Comparison of ENCODE assay signal across 16 mouse cellular contexts in the genomic region with DNA sequence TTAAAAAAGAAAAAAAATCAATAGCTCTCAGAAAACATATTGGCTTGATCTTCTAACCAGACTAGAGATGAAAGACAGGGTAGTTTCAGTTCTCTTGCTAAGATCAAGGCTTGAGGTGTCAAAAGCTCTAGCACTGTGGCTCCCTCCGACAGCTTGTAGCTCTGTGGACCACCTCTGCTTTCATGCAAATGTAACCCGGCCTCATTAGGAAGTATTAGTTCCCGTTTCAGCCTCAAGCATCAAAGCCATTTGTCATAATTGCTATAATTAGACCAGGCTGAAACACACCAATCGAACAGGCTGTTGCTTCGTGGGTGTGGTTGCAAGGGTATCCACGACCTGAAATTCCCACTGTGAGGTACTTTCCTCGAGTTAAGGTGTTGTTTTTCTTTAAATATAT.
DNase-seq lines count a peak whose midpoint lies in the region; ATAC-seq and TF ChIP-seq lines count a peak whose summit lies in the region.
"Had no signal": no experiment of that assay in that cellular context is flagged by ENCODE, and none has a peak within 500 bp of the region (broad histone marks: within the 10 kb centered on the region; RNA-seq: fewer than 3 reads in every experiment).

No protein-coding gene starts in this region.

- DNase-seq in lung, postnatal 25 days (ENCODE audit: low spot score) = peak; percentile 51
- DNase-seq in lung, adult 2 months = no peak
- peak; percentile 89 for DNase-seq in splenic B cell, adult 2 months (ENCODE audit: low read depth, low spot score)
- DNase-seq in gastrocnemius, postnatal 14 days = no peak
- DNase-seq in adipocyte (ENCODE audit: low spot score) = no peak
- no peak for DNase-seq in ovary, postnatal 36 days (ENCODE audit: low spot score)
- DNase-seq: cerebellum, adult 18-20 months; heart, postnatal 10 days; kidney, adult 2 months; kidney, postnatal 4 days; thymus, postnatal 14 days had no signal

- peak; percentile 66 for ATAC-seq in activated CD4-positive, CD25-positive, alpha-beta regulatory T cell, adult 4 months
- peak; percentile 67 for ATAC-seq in monocyte, adult 5-6 weeks (replicated peaks; ENCODE audit: insufficient number of reproducible peaks, low FRiP score, low TSS enrichment, poor library complexity, severe bottlenecking)
- ATAC-seq: forebrain, embryonic 13.5 days had no signal

- intact Hi-C loops in gastrocnemius, postnatal 14 days (cut with DNase I; ENCODE audit: low total_unique reads) = no loop called here

- no peaks in the 10 kb centered on the region for H3K36me3 ChIP-seq in splenic B cell, adult 2 months (ENCODE audit: control insufficient read depth, insufficient read depth, low read length, poor library complexity, severe bottlenecking)
- H3K36me3 ChIP-seq: embryonic facial prominence, embryonic 15.5 days; stomach, embryonic 15.5 days had no signal

- TF ChIP-seq CTCF in lung, adult 2 months (IDR thresholded peaks at IDR 0.05; ENCODE audit: insufficient read depth, low read length) = no peak

- H3K27me3 ChIP-seq in splenic B cell, adult 2 months (ENCODE audit: control insufficient read depth, insufficient read depth, low read length, poor library complexity, severe bottlenecking) = no peaks in the 10 kb centered on the region
- H3K27me3 ChIP-seq: embryonic facial prominence, embryonic 15.5 days; forebrain, embryonic 13.5 days; stomach, embryonic 15.5 days had no signal

- WGBS in lung, adult 2 months = 58% methylated on average over 7 of the region's 7 CpGs

- H3K4me1 ChIP-seq in lung, adult 2 months (ENCODE audit: control insufficient read depth, insufficient read depth, low read length) = no peaks in the 10 kb centered on the region
- H3K4me1 ChIP-seq: embryonic facial prominence, embryonic 15.5 days; forebrain, embryonic 13.5 days; stomach, embryonic 15.5 days had no signal

- TF ChIP-seq POLR2A in lung, adult 2 months (IDR thresholded peaks at IDR 0.05; ENCODE audit: borderline replicate concordance, extremely low read depth, low read depth, low read length) = no peak

- no peak overlapping the region for H3K4me3 ChIP-seq in lung, adult 2 months (replicated peaks; ENCODE audit: extremely low read depth, low read depth, low read length)
- H3K4me3 ChIP-seq: embryonic facial prominence, embryonic 15.5 days; forebrain, embryonic 13.5 days; stomach, embryonic 15.5 days had no signal

Comparison
In these comparisons a context has a peak if more than half of its experiments do, and no peak if none do; other contexts are left out.
1. DNase-seq: peak in lung, postnatal 25 days (single experiment) and splenic B cell, adult 2 months (single experiment); none in lung, adult 2 months (single experiment), gastrocnemius, postnatal 14 days (single experiment), adipocyte (single experiment) and ovary, postnatal 36 days (single experiment).